22 mouse cellular contexts compared by ENCODE assay signal in genomic region chr17:50284845-50285244, GRCm38 (mm10). TPM values are rescaled to one million over a fixed set of nuclear protein-coding genes. Genes with fewer than 3 reads are reported as not detected.
A peak's percentile ranks its signal among the peaks of the same experiment; 100 is the strongest.
DNase-seq lines count a peak whose midpoint lies in the region; ATAC-seq and TF ChIP-seq lines count a peak whose summit lies in the region.
"Had no signal": no experiment of that assay in that cellular context is flagged by ENCODE, and none has a peak within 500 bp of the region (broad histone marks: within the 10 kb centered on the region; RNA-seq: fewer than 3 reads in every experiment).

No protein-coding gene starts in this region.

- no peaks in the 10 kb centered on the region for H3K36me3 ChIP-seq in forebrain, postnatal 0 days (ENCODE audit: insufficient read depth)
- H3K36me3 ChIP-seq: embryonic facial prominence, embryonic 10.5 days; embryonic facial prominence, embryonic 12.5 days; forebrain, embryonic 15.5 days had no signal

- peak; percentile 82 for ATAC-seq in granulocyte monocyte progenitor cell, adult 5-6 weeks (replicated peaks; ENCODE audit: poor library complexity, severe bottlenecking)
- ATAC-seq in megakaryocyte progenitor cell, adult 5-6 weeks (replicated peaks; ENCODE audit: poor library complexity) = peak; percentile 57; the same call in 1 of the 2 replicates
- no peak for ATAC-seq in forebrain, postnatal 0 days
- ATAC-seq: activated CD4-positive, CD25-positive, alpha-beta regulatory T cell, adult 4 months; forebrain, embryonic 13.5 days; forebrain, embryonic 15.5 days; Patski had no signal

- no peaks in the 10 kb centered on the region for H3K4me1 ChIP-seq in forebrain, postnatal 0 days (ENCODE audit: insufficient read depth)
- H3K4me1 ChIP-seq: embryonic facial prominence, embryonic 10.5 days; embryonic facial prominence, embryonic 12.5 days; forebrain, embryonic 13.5 days; forebrain, embryonic 15.5 days had no signal

- H3K27me3 ChIP-seq in forebrain, postnatal 0 days (ENCODE audit: insufficient read depth, low read length) = no peaks in the 10 kb centered on the region
- H3K27me3 ChIP-seq: embryonic facial prominence, embryonic 12.5 days; forebrain, embryonic 13.5 days; forebrain, embryonic 15.5 days had no signal

- H3K27ac ChIP-seq in forebrain, postnatal 0 days (ENCODE audit: low read depth, low read length) = no peak overlapping the region
- H3K27ac ChIP-seq: embryonic facial prominence, embryonic 10.5 days; embryonic facial prominence, embryonic 12.5 days; forebrain, embryonic 13.5 days; forebrain, embryonic 15.5 days had no signal

- H3K9ac ChIP-seq in forebrain, postnatal 0 days = no peak overlapping the region
- H3K9ac ChIP-seq: embryonic facial prominence, embryonic 12.5 days; forebrain, embryonic 13.5 days; forebrain, embryonic 15.5 days had no signal

- DNase-seq in A20 (ENCODE audit: low read depth, low spot score) = peak; percentile 29
- no peak for DNase-seq in layer of hippocampus, adult 11-12 months (ENCODE audit: low spot score)
- no peak for DNase-seq in heart, adult 18-20 months
- DNase-seq in forebrain, postnatal 0 days = no peak
- DNase-seq: adrenal gland, adult 8-10 months; adrenal gland, postnatal 14 days; adrenal gland, postnatal 36 days; cerebellum, adult 11-12 months; cerebellum, adult 2 months; cerebellum, adult 9-10 months; cerebellum, postnatal 10 days; cerebellum, postnatal 25 days had no signal

- no peak overlapping the region for H3K4me3 ChIP-seq in forebrain, postnatal 0 days (ENCODE audit: low read depth, low read length)
- H3K4me3 ChIP-seq: embryonic facial prominence, embryonic 10.5 days; embryonic facial prominence, embryonic 12.5 days; forebrain, embryonic 13.5 days; forebrain, embryonic 15.5 days had no signal

- TF ChIP-seq CTCF in forebrain, postnatal 0 days (IDR thresholded peaks at IDR 0.05; ENCODE audit: low read depth) = no peak

- H3K9me3 ChIP-seq in forebrain, postnatal 0 days (ENCODE audit: low read length) = no peaks in the 10 kb centered on the region
- H3K9me3 ChIP-seq: embryonic facial prominence, embryonic 10.5 days; embryonic facial prominence, embryonic 12.5 days; forebrain, embryonic 13.5 days; forebrain, embryonic 15.5 days had no signal

- no peak overlapping the region for H3K4me2 ChIP-seq in forebrain, postnatal 0 days (ENCODE audit: low read depth)
- H3K4me2 ChIP-seq: embryonic facial prominence, embryonic 12.5 days; forebrain, embryonic 13.5 days; forebrain, embryonic 15.5 days had no signal

- 57% methylated on average over 6 of the region's 6 CpGs for WGBS in forebrain, postnatal 0 days

RNA-seq across cellular contexts. Expression of gene Dazl, which starts 8.6 kb away (rescaled TPM):
- not detected in 2 replicates for total RNA-seq in granulocyte monocyte progenitor cell, adult 5-6 weeks (2014; fragmentation: Nextera tagmentation)
- total RNA-seq in granulocyte monocyte progenitor cell, adult 5-6 weeks (2017) = not detected in 2 replicates
- total RNA-seq in megakaryocyte progenitor cell, adult 5-6 weeks (2015) = not detected in 2 replicates
- not detected in 2 replicates for total RNA-seq in megakaryocyte progenitor cell, adult 5-6 weeks (2017)
- under 1 TPM in 1 of 2 experiments, not detected in 1; 0.49 TPM for total RNA-seq in heart, adult 18-20 months (2021)
- 0.85 and 4.2 TPM in 2 replicates for total RNA-seq in forebrain, postnatal 0 days (2014; rRNA removed)
- polyA plus RNA-seq in forebrain, postnatal 0 days (2015; fragmentation: Nextera tagmentation; extraction: Ambion mirVana) = 1.3 and 1.8 TPM in 2 replicates
- polyA plus RNA-seq: C2C12; embryonic facial prominence, embryonic 10.5 days; forebrain, embryonic 11.5 days; Patski had no signal
